Mouse (Mus musculus) bone marrow, adult 2 months (tissue): ENCODE results near the gene Tnni1.

Experiments used
- CTCF ChIP-seq: fragments of 200-500 bp; IDR thresholded peaks from 2 replicates; pipeline ENCODE4 v1.5.1; 2011; ENCODE audit warnings: low read length, control low read depth; ENCODE audit not compliant: control insufficient read depth, insufficient read depth
- POLR2A ChIP-seq: fragments of 200-500 bp; IDR thresholded peaks from 2 replicates; pipeline ENCODE4 v1.6.1; 2011; ENCODE audit warnings: low read depth, mild to moderate bottlenecking, control low read depth, low read length, borderline replicate concordance; ENCODE audit not compliant: control insufficient read depth

DNA sequence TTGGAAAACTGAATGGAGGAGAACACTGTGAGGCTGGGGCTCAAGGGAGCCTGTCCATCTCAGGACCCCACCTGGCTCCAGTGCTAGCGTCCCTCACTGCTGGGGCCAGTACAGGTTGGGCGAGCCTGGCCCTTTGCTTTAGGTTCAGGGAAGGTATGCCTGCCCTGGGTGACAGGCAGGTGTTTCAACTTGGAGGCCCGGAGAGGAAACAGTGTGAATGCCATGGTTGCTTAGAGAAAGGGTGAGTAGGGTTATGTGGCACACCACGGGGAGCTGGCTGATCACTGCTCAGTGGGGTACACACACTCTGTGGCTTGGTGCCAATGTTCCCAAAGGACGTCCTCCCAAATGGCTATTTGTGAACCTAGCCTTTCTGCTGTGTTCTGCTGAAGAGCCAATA lies 35.3 kb downstream of the Tnni1 start:
- no peak for TF ChIP-seq CTCF
- TF ChIP-seq POLR2A: no peak
